Mouse (Mus musculus) lung, embryonic 15.5 days (tissue): Measurements from ENCODE around the gene Rfwd3. TPM values are rescaled to one million over a fixed set of nuclear protein-coding genes. Genes with fewer than 3 reads are reported as not detected.

Source experiments
- ATAC-seq: fragments of 200-750 bp; cut with Nextera tagmentation; 2 replicates; pipeline ENCODE4 v1.8.0; 2017; ENCODE audit warnings: moderate number of reproducible peaks, borderline replicate concordance; ENCODE audit not compliant: low FRiP score, low TSS enrichment; ENCODE audit errors: extremely low read depth
- H3K27ac ChIP-seq: fragments of 300-500 bp; sonication (generic); 2 replicates; pipeline ENCODE4 v1.5.1; 2015; ENCODE audit warnings: moderate library complexity, mild to moderate bottlenecking, inconsistent platforms
- H3K27me3 ChIP-seq: fragments of 300-500 bp; sonication (generic); 2 replicates; pipeline ENCODE4 v1.6.1; 2015; ENCODE audit warnings: inconsistent platforms
- H3K36me3 ChIP-seq: fragments of 300-500 bp; sonication (generic); 2 replicates; pipeline ENCODE4 v1.6.1; 2015; ENCODE audit warnings: inconsistent platforms
- H3K4me1 ChIP-seq: fragments of 300-500 bp; sonication (generic); 2 replicates; pipeline ENCODE4 v1.6.1; 2015; ENCODE audit warnings: inconsistent platforms
- H3K4me2 ChIP-seq: fragments of 300-500 bp; sonication (generic); 2 replicates; pipeline ENCODE4 v1.6.1; 2015; ENCODE audit warnings: inconsistent platforms, mild to moderate bottlenecking, moderate library complexity
- H3K4me3 ChIP-seq: fragments of 300-500 bp; sonication (generic); 2 replicates; pipeline ENCODE4 v1.5.1; 2015; ENCODE audit warnings: mild to moderate bottlenecking, inconsistent platforms
- H3K9ac ChIP-seq: fragments of 300-500 bp; sonication (generic); 2 replicates; pipeline ENCODE4 v1.6.1; 2015; ENCODE audit warnings: inconsistent platforms
- H3K9me3 ChIP-seq: fragments of 300-500 bp; sonication (generic); 2 replicates; pipeline ENCODE4 v1.6.1; 2016; ENCODE audit warnings: inconsistent platforms
- WGBS: fragments of 180-500 bp; shearing (Covaris S2); methylation state at CpG from one replicate; pipeline ENCODE4 v1.1.7; 2015; 5-methylcytosine and 5-hydroxymethylcytosine counted together
- polyA plus RNA-seq: library from polyadenylated mRNA; unstranded; fragments of >200 nt; fragmentation: Nextera tagmentation; extraction: Ambion mirVana; gene quantifications from 2 replicates; pipeline ENCODE4 v1.2.1, GENCODE M21; 2015

The Rfwd3 gene
- polyA plus RNA-seq, 1 experiment from 2014 or later: 68.1 TPM

GRCm38 (mm10) chr8:111246287-111246830 is 53.7 kb downstream of the Rfwd3 start:
- no peak overlapping the region for H3K27ac ChIP-seq
- ATAC-seq: no peak
- WGBS: 64% methylated on average over 4 of the region's 4 CpGs

GRCm38 (mm10) chr8:111237301-111237700 is 62.7 kb downstream of the Rfwd3 start:
- H3K27ac ChIP-seq: no peak overlapping the region
- no peak for ATAC-seq
- no peaks in the 10 kb centered on the region for H3K36me3 ChIP-seq
- no peak overlapping the region for H3K4me3 ChIP-seq
- no peak overlapping the region for H3K9ac ChIP-seq
- 81% methylated on average over 3 of the region's 3 CpGs for WGBS
- H3K4me2 ChIP-seq: no peak overlapping the region
- H3K4me1 ChIP-seq: no peaks in the 10 kb centered on the region
- H3K9me3 ChIP-seq: no peaks in the 10 kb centered on the region
- no peaks in the 10 kb centered on the region for H3K27me3 ChIP-seq

More at GRCm38 (mm10) chr8:111246287-111246830, 53.7 kb downstream of the Rfwd3 start:
- Histone ChIP-seq H3K9ac (no peak overlapping the region), H3K9me3 (no peaks in the 10 kb centered on the region), H3K4me1 (no peaks in the 10 kb centered on the region), H3K4me3 (no peak overlapping the region), H3K36me3 (no peaks in the 10 kb centered on the region), H3K27me3 (no peaks in the 10 kb centered on the region), H3K4me2 (no peak overlapping the region)

- Histone ChIP-seq H3K27ac (no peak overlapping the region), H3K9ac (no peak overlapping the region), H3K4me2 (no peak overlapping the region), H3K4me1 (no peaks in the 10 kb centered on the region), H3K4me3 (no peak overlapping the region), H3K36me3 (no peaks in the 10 kb centered on the region), H3K27me3 (no peaks in the 10 kb centered on the region), H3K9me3 (no peaks in the 10 kb centered on the region)
- WGBS: 88% methylated on average over 2 of the region's 2 CpGs
- ATAC-seq: no peak
Observed at GRCm38 (mm10) chr8:111233730-111234129, 66.3 kb downstream of the Rfwd3 start.

DNA sequence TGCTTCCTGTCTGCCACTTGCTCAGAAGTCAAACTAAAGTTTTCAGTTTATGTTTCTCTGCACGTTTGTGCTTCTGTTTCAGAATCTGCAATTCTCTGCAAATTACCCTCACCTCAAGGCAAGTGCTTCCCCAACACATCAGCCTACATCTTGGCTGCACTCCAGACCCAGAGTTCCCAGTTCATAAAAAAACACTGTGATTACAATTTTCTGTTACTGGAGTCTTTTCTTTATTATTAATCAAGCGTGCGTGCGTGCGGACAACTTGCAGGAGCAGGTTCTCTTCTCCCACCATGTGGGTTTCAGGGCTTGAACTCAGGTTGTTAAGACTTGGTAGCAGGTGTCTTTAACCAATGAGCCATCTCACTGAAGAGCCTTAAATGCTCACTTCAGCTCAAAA is 75.9 kb downstream of the Rfwd3 start:
- Histone ChIP-seq H3K9me3 (no peaks in the 10 kb centered on the region), H3K27ac (no peak overlapping the region), H3K4me1 (no peaks in the 10 kb centered on the region), H3K4me2 (no peak overlapping the region), H3K9ac (no peak overlapping the region), H3K4me3 (no peak overlapping the region), H3K36me3 (no peaks in the 10 kb centered on the region), H3K27me3 (no peaks in the 10 kb centered on the region)
- 42% methylated on average over 5 of the region's 5 CpGs for WGBS
- ATAC-seq: no peak

Other genes with a start within 250 kb of the Rfwd3 start
- 14.4 and 14.5 TPM in 2 replicates for gene Exosc6, start 243.9 kb downstream of the Rfwd3 start, polyA plus RNA-seq
- gene Clec18a, start 207.8 kb downstream of the Rfwd3 start, polyA plus RNA-seq: 0.17 TPM in 1 of 2 replicates, not detected in the other
- 10.1 and 10.7 TPM in 2 replicates for gene Pdpr, start 205.6 kb downstream of the Rfwd3 start, polyA plus RNA-seq
- gene Glg1, start 41.0 kb downstream of the Rfwd3 start, polyA plus RNA-seq: 65.1 and 72.5 TPM in 2 replicates
- gene Mlkl, start 38.0 kb upstream of the Rfwd3 start, polyA plus RNA-seq: 4.3 and 5.2 TPM in 2 replicates
- 0.17 and 0.39 TPM in 2 replicates for gene Fa2h, start 93.6 kb upstream of the Rfwd3 start, polyA plus RNA-seq
- 5.3 and 6.0 TPM in 2 replicates for gene Wdr59, start 221.9 kb upstream of the Rfwd3 start, polyA plus RNA-seq
- 31.5 and 35.2 TPM in 2 replicates for gene Znrf1, start 235.9 kb upstream of the Rfwd3 start, polyA plus RNA-seq